Mouse (Mus musculus): ENCODE data around the gene Il1f8.
"Not testable (repeated sequence)": the region's sequence is repeated elsewhere in the genome, so short reads cannot be mapped to it uniquely, and the experiment has no call there.

The Il1f8 gene

GRCm38 (mm10) chr2:24152861-24153260, at the start of gene Il1f8:
Gene Il1f8, plus strand, starts transcription at chr2:24153161.
- DNase-seq (ENCODE audit: low spot score) = no peak

DNA sequence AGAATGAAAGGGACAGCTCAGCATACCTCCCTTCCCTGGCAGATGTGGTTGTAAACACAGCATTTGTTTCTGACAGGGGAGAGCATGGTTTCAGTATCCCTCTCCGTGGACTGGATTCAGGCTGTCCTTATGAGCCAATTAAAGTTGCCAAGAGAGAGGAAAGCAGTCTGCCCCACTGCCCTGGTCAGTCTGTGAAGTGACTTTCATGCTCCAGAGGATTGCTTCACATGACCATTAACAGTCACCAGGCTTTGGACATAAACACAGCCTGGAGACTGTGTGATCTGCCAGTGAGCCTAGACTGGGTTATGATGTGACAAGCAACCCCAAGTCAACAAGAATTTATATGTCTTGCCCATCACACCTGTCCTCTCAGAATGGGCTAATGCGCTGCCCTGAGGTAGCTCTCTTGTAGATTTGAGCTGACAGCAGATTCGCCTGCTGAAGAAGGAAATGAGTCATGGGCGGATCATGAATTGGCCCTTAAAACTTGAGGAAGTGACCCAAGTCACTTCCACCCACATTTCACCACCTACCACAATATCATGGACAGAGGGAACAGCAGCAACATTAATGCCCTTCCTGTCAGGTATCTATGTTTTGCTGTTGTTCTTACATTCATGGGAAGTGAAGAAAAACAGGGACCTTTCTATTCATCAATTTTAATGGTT, 49.2 kb upstream of the Il1f8 start:
- no peak for DNase-seq (ENCODE audit: low spot score)

DNA sequence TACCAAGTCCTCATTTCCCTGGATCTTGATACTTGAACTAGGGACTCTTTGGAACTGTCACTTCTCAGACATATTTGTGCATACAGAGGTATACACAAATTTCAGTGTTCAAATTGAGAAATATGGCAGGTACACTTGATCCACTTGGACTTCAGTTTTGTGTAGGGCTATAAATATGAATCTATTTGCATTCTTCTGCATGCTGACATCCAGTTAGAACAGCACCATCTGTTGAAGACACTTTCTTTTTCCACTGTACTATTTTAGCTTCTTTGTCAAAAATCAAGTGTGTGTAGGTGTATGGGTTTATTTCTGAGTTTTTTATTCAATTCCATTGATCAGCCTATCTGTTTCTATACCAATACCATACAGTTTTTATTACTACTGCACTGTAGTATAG, 43.9 kb upstream of the Il1f8 start:
- no peak for DNase-seq (ENCODE audit: low spot score)

- no peak for DNase-seq (ENCODE audit: low spot score)
Measured at GRCm38 (mm10) chr2:24134373-24134772, 18.6 kb upstream of the Il1f8 start.

DNA sequence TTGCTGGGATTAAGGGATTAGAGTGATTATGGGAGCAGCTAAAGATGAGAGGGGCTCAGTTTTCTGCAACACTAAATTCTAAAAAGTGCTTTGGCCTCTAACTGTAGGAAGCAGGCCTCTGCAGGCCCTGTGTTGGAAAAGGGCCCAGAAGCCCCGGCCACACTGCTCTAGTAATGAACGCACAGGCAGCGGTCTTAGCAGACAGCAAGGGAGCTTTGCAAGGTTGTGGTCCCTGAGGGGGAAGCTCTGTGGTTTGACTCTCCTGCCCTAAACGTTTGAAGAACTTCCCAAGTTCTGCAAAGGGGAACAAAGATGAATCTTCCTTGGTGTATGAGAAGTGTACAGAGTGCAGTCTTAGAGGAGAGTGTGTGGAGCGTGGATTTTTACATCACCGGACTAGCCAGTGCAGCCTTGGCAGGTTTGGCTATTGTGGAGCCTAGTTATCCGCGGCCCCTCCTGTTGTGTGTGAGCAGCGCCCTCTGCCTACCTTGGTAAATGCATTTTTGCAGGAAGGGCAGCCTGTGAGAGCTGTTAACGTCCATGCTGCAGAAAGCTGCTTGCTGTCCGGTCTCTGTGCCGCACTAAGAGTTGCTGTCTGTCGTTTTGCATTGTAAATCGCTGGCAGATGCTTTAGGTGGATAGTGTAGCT, 28.8 kb downstream of the Il1f8 start:
- DNase-seq (ENCODE audit: low spot score) = peak; percentile 29

DNA sequence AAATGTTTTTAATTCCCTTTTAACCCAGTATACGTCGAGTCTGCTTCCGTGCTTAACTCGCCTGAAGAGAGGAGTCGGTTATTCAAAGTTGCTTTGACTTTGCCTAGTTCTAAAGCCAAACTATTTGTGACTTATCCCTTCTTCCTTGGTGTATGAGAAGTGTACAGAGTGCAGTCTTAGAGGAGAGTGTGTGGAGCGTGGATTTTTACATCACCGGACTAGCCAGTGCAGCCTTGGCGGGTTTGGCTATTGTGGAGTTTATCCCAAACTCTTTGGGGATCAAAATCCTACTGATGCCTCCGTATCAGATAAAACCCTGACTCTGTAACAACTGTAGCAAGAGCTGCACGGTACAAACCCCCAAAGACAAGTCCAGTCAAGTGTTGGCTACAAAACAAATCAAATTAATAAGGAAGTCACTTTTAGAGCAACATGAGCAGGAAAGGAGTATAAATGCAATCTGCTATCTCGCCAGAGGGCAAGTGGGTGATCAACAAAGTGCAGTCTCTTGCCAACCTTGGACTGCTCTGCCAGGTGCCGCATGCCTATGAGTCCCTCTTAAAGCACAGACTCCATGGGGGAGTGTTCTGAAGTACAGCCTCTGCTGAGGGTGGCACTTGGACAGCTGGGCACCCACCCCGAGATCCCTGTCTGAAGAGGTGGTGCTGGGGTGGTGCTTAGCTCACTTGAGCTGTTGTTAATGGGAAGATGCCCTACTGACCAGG, 29.6 kb downstream of the Il1f8 start:
- DNase-seq (ENCODE audit: low spot score) = not testable (repeated sequence)

- DNase-seq (ENCODE audit: low spot score) = not testable (repeated sequence)
Measured at GRCm38 (mm10) chr2:24184092-24184491, 31.1 kb downstream of the Il1f8 start.

GRCm38 (mm10) chr2:24186176-24186575, 33.2 kb downstream of the Il1f8 start, which contains the start of gene Il1f9:
Gene Il1f9, plus strand, starts transcription at chr2:24186476.
- no peak for DNase-seq (ENCODE audit: low spot score)

DNA sequence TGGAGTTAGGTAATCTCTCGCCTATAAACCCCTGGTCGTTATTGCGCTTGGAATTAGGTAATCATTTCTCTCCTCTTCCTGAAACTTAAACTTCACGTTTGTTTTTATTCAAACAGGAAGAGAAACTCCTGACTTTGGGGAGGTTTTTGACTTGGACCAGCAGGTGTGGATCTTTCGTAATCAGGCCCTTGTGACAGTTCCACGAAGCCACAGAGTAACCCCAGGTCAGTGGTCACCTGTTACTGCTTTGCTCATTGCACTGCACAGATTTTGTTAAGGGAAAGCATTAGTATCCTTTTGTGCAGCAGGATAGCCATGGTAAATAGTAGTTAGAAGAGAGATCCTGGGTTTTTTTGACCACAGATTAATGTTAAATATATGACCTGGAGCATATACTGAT, 34.6 kb downstream of the Il1f8 start:
- no peak for DNase-seq (ENCODE audit: low spot score)

- no peak for DNase-seq (ENCODE audit: low spot score)
Measured at GRCm38 (mm10) chr2:24188189-24188588, 35.2 kb downstream of the Il1f8 start.

All from ovary, adult 18-20 months (tissue).